Mouse (Mus musculus) left cerebral cortex, adult 2 months (tissue): ENCODE results near the gene Ets2. TPM values are rescaled to one million over a fixed set of nuclear protein-coding genes. Genes with fewer than 3 reads are reported as not detected.

Experiments
- DNase-seq, 2 experiments: peaks; one replicate each; pipeline ENCODE4 v3.0.0; 2021 to 2022; ENCODE audit warnings: low spot score in 2 of 2, mixed read lengths in 1 of 2; ENCODE audit errors: extremely low spot score in 1 of 2
- H3K27ac ChIP-seq: fragments of 200-600 bp; 2 replicates; pipeline ENCODE4 v1.8.1; 2022
- H3K4me3 ChIP-seq: fragments of 200-600 bp; 2 replicates; pipeline ENCODE4 v1.8.1; 2022
- CTCF ChIP-seq: fragments of 200-600 bp; IDR thresholded peaks from 2 replicates; pipeline ENCODE4 v1.8.1; 2022; ENCODE audit warnings: antibody characterized with exemption, mild to moderate bottlenecking, moderate library complexity
- intact Hi-C: fragments of 180-260 bp; cut with DNase I; formaldehyde crosslinking; loops from one replicate; pipeline ENCODE4 v1.15.1; 2025
- total RNA-seq, 2 experiments: library from RNA; stranded (reverse); gene quantifications; 2 replicates each; pipeline ENCODE4 v1.2.3; 2021

Ets2 gene
- total RNA-seq, 2 experiments from 2014 or later, result 83.2 to 85.1 TPM

GRCm38 (mm10) chr16:95668151-95668993 is 33.5 kb upstream of the Ets2 start:
- no peak for DNase-seq
- no peak for TF ChIP-seq CTCF
- H3K27ac ChIP-seq, result no peak overlapping the region
- intact Hi-C loops, result no loop called here
- H3K4me3 ChIP-seq, result no peak overlapping the region

- no peak for DNase-seq
- Histone ChIP-seq H3K27ac (no peak overlapping the region), H3K4me3 (no peak overlapping the region)
- no peak for TF ChIP-seq CTCF
- intact Hi-C loops, result no loop called here
Observed at GRCm38 (mm10) chr16:95674452-95674921, 27.4 kb upstream of the Ets2 start.

- intact Hi-C loops, result no loop called here
- TF ChIP-seq CTCF, result no peak
- no peak for DNase-seq
- no peak overlapping the region for H3K4me3 ChIP-seq
- H3K27ac ChIP-seq, result no peak overlapping the region
Observed at GRCm38 (mm10) chr16:95675212-95675611, 26.7 kb upstream of the Ets2 start.

- H3K4me3 ChIP-seq, result no peak overlapping the region
- no peak for TF ChIP-seq CTCF
- intact Hi-C loops, result no loop called here
- no peak for DNase-seq
- H3K27ac ChIP-seq, result no peak overlapping the region
Observed at GRCm38 (mm10) chr16:95676668-95677067, 25.2 kb upstream of the Ets2 start.

GRCm38 (mm10) chr16:95682431-95682892 is 19.4 kb upstream of the Ets2 start:
- intact Hi-C loops, result no loop called here
- Histone ChIP-seq H3K4me3 (no peak overlapping the region), H3K27ac (no peak overlapping the region)
- no peak for TF ChIP-seq CTCF
- DNase-seq, result no peak

GRCm38 (mm10) chr16:95685807-95686206 is 16.1 kb upstream of the Ets2 start:
- intact Hi-C loops, result no loop called here
- no peak for TF ChIP-seq CTCF
- no peak for DNase-seq
- no peak overlapping the region for H3K4me3 ChIP-seq
- no peak overlapping the region for H3K27ac ChIP-seq

GRCm38 (mm10) chr16:95686246-95686645 is 15.6 kb upstream of the Ets2 start:
- H3K27ac ChIP-seq, result no peak overlapping the region
- intact Hi-C loops, result no loop called here
- no peak overlapping the region for H3K4me3 ChIP-seq
- no peak for TF ChIP-seq CTCF
- DNase-seq, result no peak

GRCm38 (mm10) chr16:95686901-95687300 is 15.0 kb upstream of the Ets2 start:
- intact Hi-C loops, result no loop called here
- Histone ChIP-seq H3K27ac (no peak overlapping the region), H3K4me3 (no peak overlapping the region)
- no peak for TF ChIP-seq CTCF
- DNase-seq, result no peak

GRCm38 (mm10) chr16:95688010-95688409 is 13.9 kb upstream of the Ets2 start:
- Histone ChIP-seq H3K4me3 (no peak overlapping the region), H3K27ac (no peak overlapping the region)
- no peak for DNase-seq
- intact Hi-C loops, result no loop called here
- no peak for TF ChIP-seq CTCF

GRCm38 (mm10) chr16:95696599-95696998 is 5.3 kb upstream of the Ets2 start:
- DNase-seq, result peak; percentile 48 to 66
- intact Hi-C loops, result loop anchor here (2.0 kb wide), 1 partner anchor 30 kb away; no protein-coding TSS in a partner anchor
- no peak overlapping the region for H3K4me3 ChIP-seq
- TF ChIP-seq CTCF, result no peak
- no peak overlapping the region for H3K27ac ChIP-seq

GRCm38 (mm10) chr16:95699721-95700120 is 2.2 kb upstream of the Ets2 start:
- intact Hi-C loops, result loop anchor here (5.0 kb wide), 2 partner anchors 52 to 123 kb away; no protein-coding TSS in a partner anchor
- Histone ChIP-seq H3K4me3 (no peak overlapping the region), H3K27ac (no peak overlapping the region)
- TF ChIP-seq CTCF, result no peak
- DNase-seq, result no peak

GRCm38 (mm10) chr16:95700224-95700623 is 1.7 kb upstream of the Ets2 start:
- Histone ChIP-seq H3K27ac (no peak overlapping the region), H3K4me3 (no peak overlapping the region)
- DNase-seq, result no peak
- no peak for TF ChIP-seq CTCF
- intact Hi-C loops, result loop anchor here (5.0 kb wide), 2 partner anchors 53 to 122 kb away; no protein-coding TSS in a partner anchor
